Mouse (Mus musculus): Measurements from ENCODE around the gene Zfr.
"Not testable (repeated sequence)": the region's sequence is repeated elsewhere in the genome, so short reads cannot be mapped to it uniquely, and the experiment has no call there.

DNA sequence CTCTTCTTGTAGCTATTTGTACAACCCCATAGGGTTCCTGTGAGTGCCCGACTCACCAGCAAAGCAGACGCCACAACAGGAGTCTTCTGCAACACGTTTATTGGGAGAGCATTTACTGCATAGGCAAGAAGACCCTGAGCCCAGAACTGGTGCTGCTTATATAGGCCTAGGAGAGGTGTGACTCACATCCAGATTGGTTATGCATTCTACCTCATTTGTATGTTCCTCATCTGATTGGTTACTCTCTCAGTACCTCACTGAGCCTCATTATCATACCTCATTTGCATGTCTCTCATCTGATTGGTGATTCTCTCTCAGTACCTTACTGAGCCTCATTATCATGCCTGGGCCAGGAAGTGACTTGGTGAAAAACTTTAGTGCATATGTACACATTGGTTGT is 8.7 kb upstream of the Zfr start:
- not testable (repeated sequence) for TF ChIP-seq TCF12, ZMIZ1 (IDR thresholded peaks at IDR 0.05; ENCODE audit: low read depth, low read length)
